Mouse (Mus musculus): ENCODE measurements around the gene Ppp1r21. TPM values are rescaled to one million over a fixed set of nuclear protein-coding genes. Genes with fewer than 3 reads are reported as not detected.

Ppp1r21 gene
- total RNA-seq (2015) (128 and 132 TPM in 2 replicates), total RNA-seq (2017) (126 and 147 TPM in 2 replicates)

DNA sequence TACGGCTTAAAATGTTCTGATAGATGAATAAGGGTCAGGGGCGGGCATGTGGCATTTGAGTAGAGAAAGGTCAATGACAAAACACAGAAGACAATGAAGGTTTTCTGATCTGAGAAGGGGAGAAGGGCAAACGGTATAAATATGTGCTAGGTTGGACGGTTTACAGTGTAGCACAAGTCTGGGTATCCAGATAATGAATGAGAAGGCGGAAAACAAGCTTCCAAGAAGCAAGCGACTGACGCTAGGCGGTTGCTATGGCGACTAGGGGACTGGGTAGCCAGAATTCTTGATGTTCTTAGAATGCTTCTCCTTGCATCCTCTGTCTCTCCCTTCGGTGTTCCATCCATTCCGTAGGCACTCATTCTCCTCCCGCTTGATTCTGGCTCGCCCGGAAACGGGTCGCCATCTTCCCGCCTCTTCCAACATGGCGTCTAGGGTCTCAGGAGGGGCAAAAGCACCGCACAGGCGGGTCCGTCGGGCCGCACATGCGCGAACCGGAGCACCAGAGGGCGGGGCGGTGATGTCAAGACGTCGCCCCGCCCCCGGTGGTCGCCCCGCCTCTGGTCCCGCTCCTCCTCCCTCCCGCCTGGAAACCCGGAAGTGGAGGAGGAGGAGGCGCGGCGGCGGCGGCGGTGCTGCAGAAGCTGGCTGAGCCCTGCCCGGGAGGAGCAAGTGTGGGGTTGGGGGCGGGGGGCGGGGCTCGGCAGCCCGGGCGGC, at the start of gene Ppp1r21:
TSS of gene Ppp1r21 (plus strand) at position 600 of the 717 bp plus-strand sequence.
- ATAC-seq (ENCODE audit: poor library complexity, severe bottlenecking), result peak; percentile 93

DNA sequence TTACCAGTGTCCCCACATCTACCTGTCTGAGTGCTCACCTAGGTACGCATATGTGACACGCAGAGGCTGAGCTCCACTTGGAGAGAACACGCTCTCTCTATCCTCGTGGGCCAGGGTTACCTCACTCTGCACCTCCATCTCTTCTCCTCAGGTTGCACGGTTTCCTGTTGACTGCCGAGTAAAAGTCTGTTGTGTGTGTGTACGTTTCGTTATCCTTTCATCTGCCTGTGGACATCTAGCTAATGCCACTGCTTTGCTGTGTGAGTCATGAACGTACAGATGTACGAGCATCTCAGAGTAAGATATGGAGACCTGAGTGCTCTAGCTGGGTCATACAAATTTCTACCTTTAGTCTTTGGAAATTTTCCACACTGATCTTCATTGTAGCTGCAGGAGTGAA, 49.5 kb upstream of the Ppp1r21 start:
- ATAC-seq (ENCODE audit: poor library complexity, severe bottlenecking), result no peak

DNA sequence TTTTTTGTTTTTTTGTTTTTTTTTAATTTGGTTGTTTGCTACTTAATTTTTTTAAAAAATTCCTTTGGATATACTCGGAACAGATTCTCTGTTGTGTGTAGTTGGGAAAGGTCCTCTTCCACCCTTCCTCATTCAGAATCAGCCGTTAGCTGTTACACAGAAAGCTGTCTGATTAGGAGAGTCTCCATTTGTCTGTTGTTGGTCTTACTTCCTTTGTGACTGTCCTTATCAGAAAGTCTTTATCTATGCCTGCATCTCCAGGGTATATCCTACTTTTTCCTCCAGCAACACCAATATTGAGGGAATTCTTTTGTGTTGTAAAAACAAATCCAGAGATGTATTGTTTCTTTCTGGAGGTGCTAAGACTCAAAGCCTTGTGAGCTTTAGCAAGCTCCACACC, 48.9 kb upstream of the Ppp1r21 start:
- no peak for ATAC-seq (ENCODE audit: poor library complexity, severe bottlenecking)

DNA sequence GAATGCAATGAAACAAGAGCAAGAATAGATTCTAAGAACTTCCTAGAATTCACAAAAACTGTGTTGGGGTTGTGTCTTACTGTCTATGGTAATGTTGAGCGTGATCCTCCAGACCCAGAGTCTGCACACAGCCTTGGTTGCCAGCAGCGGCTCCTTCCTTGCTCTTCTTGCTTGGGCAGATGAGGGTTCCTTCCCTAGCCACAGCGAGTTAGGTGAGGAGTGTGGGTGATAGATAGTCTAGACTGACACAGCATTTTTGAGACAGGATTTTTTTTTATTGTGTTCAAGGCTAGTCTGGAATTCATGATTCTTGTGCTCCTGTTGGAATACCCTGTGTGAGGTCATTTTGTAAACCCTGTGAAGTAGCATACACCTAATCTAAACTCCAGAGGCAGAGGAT, 48.3 kb upstream of the Ppp1r21 start:
- no peak for ATAC-seq (ENCODE audit: poor library complexity, severe bottlenecking)

DNA sequence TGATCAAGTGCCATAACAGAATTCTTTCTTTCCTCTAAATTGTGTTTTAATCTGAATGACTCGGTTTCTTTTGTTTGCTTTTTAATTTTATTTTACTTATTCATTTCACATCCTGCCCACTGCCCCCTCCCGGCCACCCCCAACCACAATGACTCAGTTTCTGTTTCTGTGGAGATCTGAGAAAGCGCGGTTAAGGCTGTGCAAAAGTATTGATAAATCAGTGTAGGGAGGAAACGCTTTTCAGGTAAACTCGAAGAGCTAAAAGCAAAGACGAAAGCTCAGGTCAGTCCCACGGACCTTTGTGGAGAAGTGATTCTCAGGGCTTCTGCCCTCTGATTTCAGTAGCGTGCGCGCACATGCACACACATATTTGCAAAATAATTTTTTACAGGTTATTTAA, 45.4 kb upstream of the Ppp1r21 start:
- no peak for ATAC-seq (ENCODE audit: poor library complexity, severe bottlenecking)

DNA sequence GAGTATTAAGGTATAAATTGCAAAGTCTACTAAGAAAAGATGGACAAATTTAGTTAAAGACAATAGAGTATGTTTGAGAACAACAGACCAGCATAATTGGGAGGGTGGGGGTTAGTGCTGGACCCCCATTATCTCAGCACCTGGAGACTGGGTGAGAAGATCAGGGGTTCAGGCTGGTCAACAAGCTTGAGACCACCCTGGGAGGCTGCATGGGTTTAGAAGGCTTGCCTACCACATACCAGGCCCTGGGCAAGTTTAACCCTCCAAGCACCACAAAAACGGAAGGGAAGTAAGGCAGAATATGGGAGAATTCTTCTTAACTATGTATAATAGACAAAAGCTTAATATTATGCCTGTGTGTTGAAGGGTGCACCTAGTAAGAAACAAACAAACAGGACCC, 45.0 kb upstream of the Ppp1r21 start:
- ATAC-seq (ENCODE audit: poor library complexity, severe bottlenecking), result no peak

DNA sequence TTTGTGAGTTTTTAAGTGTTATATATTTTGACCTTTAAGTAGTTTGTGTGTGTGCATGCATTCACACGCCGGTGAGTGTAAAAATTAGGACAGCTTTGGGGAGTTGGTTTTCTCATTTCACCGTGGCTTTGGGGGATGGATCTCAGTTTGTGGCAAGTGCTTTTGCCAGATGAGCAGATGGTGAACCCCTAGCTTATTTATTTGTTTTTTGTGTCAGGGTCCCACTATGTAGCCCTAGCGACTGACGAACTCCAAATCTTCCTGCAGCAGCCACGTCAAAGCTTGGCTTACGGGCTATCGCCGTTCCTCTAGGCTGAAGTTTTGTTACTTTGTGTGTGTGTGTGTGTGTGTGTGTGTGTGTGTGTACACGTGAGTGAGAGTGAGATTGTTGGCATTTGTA, 39.4 kb upstream of the Ppp1r21 start:
- ATAC-seq (ENCODE audit: poor library complexity, severe bottlenecking), result no peak

DNA sequence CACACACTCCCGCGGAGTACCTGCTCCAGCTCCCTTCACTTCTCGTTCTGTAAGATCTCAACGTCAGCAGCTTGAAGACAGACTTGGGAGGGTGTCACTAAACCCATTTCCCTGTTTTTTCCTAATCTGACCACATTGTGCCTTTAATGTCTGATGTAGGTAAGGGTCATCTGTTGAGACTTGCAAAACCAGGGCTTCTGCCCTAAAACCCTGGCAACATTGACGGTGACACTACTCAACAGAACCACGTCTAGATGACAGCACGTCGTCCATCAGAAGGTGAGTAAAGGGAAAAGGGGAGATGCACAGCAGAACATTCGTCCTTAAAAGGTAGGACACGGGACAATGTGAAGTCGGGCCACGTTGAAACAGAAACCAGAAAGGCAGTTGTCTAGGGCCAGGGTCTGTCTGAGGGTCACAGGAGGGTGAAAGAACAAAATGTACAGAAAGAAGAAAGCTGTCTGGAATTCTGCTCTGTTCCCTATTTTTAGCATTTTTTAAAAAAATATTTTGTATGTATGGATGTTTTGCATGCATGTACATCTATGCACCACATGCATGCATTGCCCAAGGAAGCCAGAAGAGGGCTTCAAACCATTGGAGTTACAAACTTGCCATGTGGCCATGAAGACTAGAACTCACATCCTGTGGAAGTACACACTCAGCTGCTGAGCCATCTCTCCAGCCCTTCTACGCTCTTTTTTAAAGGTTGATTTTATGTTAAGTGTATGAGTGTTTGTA, 38.4 kb upstream of the Ppp1r21 start:
- peak; percentile 73 for ATAC-seq (ENCODE audit: poor library complexity, severe bottlenecking)

DNA sequence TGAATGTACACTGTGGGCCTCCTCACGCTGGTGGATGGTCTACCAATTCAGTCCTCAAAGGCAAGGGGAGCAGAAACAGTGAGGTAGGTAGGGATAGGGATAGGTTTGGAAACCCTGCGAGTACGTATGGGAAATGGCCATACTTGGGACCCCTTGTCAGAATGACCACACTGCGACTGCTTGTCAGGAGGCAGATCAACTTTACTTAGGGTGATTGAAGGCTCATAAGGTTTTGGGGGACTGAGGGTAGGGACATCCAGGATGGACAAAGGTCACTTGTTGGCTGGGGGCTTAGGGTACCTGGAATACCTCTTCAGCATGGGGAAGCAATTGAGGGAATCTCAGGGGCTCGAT, 37.8 kb upstream of the Ppp1r21 start:
- ATAC-seq (ENCODE audit: poor library complexity, severe bottlenecking), result no peak

DNA sequence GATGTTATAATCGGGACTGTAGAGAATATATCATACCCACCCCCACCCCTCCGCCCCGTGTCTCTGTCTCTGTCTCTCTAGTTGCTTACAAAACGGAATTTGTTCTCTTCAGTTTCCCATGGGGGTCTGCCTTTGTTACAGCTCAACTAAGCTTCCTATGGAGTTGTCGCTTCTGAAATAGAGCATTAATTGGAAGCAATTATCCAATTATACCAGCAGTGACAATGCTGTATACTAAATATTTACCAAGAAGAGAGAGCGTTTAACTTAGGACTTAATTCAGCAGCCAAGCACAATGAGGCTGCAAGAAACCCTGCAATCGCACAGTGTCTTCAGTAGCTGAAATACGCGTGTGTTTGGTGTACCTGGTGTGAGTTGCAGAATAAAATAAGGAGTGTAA, 36.4 kb upstream of the Ppp1r21 start:
- no peak for ATAC-seq (ENCODE audit: poor library complexity, severe bottlenecking)

DNA sequence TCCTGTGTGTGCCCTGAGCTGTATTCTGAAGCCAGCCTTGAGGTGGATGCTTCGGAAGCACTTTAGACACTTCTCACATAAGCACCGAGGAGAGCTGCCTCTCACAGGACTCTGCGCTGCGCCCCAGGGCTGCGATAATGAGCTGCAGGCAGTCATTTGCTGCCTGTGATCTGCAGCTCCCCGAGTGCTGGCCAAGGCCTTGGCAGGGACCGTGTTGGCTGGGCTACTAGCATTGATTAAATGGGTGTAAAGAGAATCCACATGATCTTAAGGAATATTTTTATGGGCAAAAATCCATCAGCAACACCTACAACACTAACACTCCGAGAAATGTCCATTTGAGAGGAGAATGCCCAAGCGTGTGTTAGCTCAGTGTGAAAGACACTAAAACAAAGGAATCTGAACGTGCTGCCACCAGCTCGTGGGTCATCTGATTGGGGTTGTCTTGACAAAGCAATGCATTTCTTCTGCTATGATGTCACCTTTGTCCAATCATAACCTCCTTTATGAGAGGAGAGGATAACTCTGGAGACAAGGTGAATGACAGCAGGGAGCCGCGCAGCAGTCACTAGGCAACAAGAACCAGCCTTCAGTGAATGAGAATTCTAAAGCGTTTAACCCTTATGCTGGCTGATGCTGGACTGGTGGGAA, 35.7 kb upstream of the Ppp1r21 start:
- no peak for ATAC-seq (ENCODE audit: poor library complexity, severe bottlenecking)

DNA sequence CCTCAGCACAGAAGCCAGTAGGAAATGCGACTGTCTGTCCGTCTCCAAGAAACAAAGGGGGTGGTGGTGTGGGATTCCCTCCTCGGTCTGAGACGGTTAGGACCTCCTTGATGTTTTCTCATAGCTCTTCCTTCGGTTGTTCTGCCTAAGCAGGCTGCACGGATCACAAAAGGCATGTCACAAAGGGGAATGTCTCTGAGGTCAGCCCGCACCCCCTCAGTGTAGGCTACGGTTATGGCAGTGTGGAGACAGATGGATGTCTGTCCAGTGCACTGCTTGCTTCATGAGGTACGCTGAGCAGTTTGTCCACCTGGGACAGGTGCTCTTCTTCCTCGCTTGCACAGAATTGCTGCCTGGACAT, 35.2 kb upstream of the Ppp1r21 start:
- no peak for ATAC-seq (ENCODE audit: poor library complexity, severe bottlenecking)

DNA sequence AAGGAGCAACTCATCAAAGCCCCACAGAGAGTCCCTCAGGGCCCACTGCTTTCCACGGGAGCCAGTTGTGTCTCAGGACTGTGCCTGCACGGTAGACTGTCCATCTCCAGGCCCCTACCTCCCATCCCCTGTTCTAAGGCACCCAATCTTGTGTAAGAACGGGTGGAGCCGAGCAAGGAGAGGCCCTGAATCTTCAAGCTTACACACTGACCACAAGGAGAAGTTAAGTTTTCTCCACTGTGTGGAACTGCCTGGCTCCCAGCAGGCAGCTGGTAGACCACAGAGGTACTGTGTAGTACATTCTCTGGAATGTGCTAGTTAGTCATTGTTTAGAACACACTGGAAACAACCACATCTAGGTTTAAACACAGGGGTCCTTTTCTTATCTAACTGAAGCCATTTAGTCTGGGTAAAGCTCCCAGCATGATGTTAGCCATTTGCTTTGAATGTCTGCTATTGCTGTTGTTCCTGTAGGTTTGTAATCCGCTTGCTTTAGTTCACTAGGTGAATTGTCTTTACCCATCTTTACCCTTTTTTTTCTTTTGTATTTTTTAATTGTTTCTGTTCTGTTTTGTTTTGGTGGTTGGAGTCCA, 31.7 kb upstream of the Ppp1r21 start:
- ATAC-seq (ENCODE audit: poor library complexity, severe bottlenecking), result peak; percentile 95

DNA sequence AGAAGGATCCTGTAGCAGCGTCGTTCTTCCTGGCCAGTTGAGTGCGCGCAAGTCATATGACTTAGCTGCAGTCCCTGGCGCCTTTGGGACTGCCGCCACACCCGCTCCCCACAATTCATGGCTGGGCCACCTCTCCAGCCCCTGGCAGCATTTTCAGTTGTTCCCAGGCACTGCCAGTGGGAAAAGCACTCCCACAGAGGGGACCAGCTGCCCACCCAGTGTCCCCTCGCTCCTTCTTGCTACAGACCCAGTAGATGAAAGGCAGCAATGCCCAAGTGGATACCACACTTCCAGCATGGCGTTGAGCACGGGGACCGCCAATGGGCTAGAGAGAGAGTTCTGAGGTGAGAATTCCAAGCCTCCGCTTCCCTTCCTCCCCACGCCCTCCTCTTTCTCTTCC, 25.9 kb upstream of the Ppp1r21 start:
- ATAC-seq (ENCODE audit: poor library complexity, severe bottlenecking), result no peak

DNA sequence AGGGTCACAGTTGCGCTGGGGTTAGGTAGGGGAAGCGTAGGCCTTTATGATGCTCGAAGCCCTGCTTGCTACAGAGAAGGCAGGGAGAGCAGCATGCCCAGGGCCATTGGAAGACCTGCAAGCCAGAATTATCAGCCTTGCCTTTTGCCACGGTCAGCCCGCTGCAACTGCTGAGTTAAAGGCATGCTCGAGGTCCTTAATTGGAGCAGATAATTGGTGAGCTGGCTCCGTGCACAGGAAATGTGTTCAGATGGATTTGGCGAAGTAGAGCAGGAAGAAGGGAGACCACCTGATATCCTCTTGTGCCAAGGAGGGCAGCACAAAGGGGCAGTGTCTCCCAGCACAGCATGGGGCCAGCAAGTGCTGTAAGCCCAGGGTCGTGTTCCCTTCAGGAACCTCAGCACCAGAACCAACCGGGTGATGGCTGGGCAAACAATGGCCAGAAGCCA, 24.6 kb upstream of the Ppp1r21 start:
- no peak for ATAC-seq (ENCODE audit: poor library complexity, severe bottlenecking)

DNA sequence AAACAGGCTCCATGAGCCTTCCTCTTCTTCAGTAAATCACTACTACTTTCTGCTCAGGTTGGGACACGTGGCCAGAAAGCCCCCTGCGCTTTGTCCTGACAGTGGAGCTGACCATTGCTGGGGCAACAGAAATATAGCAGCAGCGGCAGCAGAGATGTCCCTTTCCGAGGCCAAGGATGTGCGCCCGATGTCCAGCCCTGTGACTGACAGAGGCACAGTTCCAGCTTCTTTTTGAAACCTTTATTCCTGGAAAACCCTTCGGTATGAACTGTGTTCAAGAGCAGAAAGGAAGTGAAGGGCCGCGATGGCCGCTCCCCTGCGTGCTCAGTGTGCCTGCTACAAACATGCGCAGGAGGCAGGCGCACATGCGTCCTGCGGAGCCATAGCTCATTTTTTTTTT, 24.0 kb upstream of the Ppp1r21 start:
- ATAC-seq (ENCODE audit: poor library complexity, severe bottlenecking), result no peak

DNA sequence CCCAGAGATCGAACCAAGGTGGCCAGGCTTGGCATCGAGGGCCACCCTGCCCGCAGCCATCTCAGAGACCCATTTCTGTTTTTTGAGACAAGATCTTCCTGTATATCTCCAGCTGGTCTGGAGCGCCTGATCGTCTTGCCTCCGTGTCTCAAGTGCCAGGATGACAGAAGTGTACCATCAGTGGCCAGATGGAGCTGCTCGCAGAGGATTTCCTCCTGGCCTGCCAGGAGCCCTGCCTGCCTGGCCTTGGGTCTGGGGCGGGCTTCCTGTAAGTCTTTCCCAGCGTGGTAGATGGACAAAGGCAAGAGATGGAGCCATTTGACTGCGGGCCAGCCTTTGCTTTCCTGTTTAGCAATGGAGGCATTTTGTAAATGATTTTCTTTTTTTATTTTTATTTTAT, 22.5 kb upstream of the Ppp1r21 start:
- ATAC-seq (ENCODE audit: poor library complexity, severe bottlenecking), result no peak

DNA sequence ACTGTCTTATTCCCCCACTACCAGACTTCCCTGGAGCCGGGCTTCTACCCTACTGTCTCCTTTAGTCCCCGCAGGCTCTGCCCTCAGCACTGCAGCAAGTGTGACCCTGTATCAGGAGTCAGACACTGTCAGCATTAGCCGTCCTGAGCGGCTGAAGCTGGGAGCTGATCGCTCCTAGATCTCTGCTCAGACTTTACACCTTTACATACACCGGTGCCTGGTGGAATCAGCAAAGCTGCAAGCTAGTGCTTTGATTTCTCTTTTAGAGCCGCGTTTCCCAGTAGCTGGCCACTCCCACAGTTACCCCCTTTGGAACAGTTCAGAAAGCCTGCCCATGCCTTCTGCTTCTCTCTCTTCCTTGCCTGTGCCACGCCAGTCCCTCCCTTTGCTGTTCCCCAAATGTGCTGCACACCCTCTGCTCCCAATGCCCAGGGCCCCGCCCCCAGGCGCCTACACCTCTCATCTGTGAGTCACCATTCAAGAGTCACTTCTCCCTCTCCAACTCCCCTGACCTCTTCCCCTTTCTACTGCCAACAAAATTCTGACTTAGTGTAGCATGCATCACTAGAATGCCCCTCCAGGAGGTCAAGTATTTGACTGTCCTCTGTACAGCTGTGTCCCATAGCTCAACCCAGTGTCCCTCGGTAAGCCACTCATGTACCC, 20.9 kb upstream of the Ppp1r21 start:
- ATAC-seq (ENCODE audit: poor library complexity, severe bottlenecking), result peak; percentile 93

DNA sequence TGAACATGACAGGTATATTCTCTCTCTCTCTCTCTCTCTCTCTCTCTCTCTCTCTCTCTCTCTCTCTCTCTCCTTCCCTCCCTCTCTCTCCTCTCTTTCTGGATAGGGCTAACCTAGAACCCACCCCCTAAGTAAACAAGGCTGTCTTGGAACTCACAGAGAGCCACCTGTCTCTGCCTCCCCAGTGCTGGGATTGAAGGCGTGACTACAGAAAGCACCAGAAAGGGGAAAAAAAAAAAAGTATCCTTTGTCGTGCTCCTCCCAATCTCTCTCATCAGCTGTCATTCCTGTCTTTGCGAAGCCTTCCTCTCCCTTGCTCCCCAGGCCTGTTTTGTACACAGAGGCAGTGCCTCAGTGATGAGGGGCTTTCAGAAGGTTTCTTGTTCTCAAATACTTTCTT, 19.9 kb upstream of the Ppp1r21 start:
- no peak for ATAC-seq (ENCODE audit: poor library complexity, severe bottlenecking)

DNA sequence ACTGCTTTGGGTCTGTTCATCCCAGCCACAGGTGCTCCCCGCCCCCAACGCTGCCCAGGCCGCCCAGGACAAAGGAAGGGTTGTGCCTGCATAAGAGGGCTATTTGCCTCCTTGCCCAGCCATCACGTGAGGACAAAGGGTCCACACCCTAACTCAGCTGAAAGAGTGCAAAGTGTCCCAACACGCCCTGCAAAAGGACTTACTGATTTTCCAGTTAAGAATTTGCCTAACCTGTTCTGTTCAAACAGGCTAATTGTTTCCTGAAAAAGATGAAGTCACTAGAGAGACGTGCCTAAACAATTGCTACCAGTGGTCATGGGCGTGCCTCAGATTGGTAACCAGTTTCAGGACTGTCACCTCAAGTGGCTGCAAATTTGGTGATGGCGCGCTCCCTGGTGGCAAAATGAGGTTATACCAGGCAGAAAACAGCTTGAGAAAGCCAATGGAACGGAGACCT, 18.8 kb upstream of the Ppp1r21 start:
- ATAC-seq (ENCODE audit: poor library complexity, severe bottlenecking), result peak; percentile 72

DNA sequence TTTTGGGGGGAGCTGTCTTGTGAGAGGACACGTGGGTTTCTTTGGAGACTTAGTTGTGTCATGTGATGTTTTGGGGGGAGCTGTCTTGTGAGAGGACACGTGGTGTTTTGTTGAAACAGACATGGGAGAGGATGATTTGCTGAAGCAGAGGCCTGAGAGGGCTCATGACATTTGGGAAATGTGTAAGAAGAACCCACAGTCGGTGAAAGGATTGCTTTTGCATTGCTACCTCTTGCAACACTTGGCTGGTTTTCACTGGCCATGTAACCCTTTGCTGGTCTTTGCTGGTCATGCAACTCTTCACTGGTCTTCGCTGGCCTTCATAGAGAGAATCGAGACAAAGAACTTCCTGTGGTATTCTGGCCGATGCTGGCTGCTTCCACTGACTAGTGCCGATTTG, 13.4 kb upstream of the Ppp1r21 start:
- peak; percentile 55 for ATAC-seq (ENCODE audit: poor library complexity, severe bottlenecking)

All from megakaryocyte, adult 5-6 weeks (primary cell).